Mouse (Mus musculus): ENCODE measurements around the gene Pfkm.

Gene Pfkm

DNA sequence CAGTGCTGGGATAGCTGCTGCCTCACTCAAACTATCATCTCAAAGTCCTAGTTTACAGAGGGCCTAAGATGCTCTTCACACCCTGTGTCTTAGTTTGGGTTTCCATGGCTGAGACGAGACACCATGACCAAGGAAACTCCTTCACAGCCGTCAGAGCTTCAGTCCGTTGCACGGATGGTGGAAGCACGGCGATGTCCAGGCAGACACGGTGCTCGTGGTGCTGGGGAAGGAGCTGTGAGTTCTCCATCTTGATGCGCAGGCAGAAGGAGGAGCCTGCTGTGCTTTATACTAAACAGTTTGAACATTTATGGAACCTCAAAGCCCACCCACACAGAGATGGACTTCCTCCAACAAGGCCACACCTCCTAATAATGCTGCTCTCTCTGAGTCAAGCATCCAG lies 44.5 kb downstream of the Pfkm start:
- no peak for DNase-seq (ENCODE audit: low read depth, low spot score)

DNA sequence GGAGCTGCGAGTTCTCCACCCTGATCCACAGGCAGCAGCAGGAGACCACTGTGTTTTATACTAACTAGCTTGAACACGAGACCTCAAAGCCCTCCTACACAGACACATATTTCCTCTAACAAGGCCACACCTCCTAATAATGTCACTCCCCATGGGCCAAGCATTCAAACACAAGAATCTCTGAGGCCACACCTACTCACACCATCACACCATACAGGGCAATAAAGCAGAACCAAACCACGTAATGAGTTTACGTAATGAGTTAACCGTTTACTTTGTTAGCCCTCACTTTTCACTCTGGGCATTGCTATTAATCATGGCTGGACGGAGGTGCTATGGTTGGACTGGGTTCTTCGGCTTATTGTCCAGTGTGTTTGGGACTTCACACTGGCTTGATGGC lies 47.4 kb downstream of the Pfkm start:
- DNase-seq (ENCODE audit: low read depth, low spot score) = no peak

DNA sequence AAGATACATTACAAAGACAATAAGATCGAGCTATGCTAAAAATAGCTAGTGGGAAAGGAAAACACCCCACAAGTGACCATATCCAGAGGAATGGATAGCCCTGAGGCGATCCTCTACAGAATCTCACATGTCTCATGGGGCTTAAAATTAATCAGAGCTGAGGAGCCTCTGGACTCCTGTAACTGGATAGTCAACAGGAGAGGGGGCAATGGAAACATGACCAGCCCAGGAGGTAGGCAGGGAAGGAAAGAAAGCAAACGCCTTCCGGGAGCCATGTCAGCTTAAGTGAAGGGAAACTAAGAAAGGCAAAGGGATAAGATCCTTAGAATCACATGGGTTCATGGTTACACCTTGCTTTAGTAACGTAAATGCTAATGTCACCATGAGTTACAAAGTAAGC lies 48.4 kb downstream of the Pfkm start:
- DNase-seq (ENCODE audit: low read depth, low spot score) = no peak

DNA sequence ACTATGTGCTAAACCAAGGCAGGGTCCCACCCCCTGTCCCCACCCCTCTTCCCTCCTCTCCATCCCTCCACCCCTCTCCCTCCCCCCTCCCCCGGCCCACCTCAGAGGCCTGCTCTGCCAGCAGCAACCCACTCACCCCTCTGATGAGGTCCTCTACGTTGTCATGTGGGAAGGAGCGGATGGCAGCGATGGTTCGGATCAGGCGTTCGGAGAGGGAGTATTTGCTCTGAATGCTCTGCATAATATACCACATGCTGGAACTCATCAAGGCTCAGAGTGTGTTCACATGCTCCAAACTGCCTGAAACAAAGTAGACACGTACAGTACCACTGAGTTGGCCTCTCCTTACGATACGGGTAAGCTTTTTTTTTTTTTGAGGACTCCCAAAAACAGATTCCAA lies 50.1 kb downstream of the Pfkm start:
- no peak for DNase-seq (ENCODE audit: low read depth, low spot score)

DNA sequence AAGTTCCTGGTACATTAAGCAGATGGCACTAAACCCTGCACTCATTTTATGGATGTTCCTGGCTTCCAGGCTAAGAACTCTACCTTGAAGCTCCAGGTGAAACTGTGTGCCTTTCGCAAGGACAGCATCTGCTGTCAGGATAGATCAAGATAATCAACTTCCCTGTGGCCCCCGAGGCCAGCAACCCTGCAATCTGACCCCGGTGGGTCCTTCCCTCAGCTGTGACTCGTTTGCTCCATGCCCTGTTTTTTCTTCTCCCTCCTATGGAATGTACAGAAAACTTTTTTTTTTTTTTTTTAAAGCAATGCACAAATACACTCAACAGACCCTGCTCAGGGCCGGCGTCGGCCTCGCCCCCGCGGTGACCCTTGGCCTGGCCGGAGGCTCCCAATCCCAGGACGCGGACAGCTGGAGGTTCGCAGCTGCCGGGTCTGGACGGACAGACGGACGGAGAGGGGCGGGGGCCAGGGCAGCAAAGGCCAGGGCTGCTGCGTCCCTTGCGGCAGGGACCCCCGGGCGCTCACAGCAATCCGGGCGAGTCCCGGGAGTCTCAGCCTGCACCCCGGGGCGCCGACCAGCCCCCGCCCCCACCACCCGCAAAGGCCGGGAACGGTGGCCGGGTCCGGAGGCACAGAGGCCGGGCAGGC lies 52.6 kb downstream of the Pfkm start:
- DNase-seq (ENCODE audit: low read depth, low spot score) = no peak

DNA sequence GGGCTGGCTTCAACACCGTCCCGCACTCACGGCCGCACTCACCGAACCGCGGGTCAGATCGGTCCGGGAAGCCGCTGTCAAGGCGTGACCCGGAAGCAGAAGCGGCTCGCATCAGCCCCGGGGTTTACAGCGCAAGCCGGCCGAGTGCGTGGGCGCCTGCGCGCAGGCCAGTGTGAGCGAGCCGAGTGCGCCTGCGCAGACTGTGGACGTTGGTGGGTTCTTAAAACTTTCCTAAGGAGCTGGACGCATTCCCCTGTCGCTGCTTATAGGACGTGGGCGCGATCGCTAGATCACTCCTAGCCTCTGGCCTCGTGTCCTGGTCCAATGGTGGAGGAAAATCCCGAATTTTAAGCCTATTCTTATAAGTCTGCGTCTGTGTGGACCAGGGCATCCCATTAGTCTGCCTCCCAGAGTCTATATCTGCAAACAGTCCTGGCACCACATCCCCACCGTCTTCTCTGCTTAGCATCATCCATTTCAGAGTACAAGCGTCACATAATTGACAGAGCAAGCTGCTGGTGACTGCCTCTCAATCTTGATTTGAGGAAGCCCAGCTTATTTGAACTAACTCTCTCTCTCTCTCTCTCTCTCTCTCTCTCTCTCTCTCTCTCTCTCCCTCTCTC lies 53.3 kb downstream of the Pfkm start:
- peak; percentile 97 for DNase-seq (ENCODE audit: low read depth, low spot score)

DNA sequence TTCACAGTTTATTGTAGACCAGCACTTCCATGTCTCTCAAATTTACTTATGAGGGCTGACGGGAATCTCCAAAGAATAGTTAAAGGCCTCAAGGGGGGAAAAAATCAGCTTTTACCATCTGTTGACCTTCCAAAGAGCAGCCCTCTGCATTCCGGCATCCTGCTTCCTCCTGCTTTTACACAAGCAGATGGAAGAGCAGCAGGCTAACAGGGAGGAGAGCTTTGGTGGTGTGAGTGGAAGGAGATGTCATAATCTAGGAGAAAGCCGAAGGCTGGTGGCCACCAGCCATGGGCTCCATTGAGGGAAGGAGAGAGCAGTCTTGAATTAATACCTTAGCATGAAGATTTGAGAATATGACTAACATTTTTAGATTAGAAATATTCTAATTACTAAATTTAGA lies 56.0 kb downstream of the Pfkm start:
- DNase-seq (ENCODE audit: low read depth, low spot score) = no peak

DNA sequence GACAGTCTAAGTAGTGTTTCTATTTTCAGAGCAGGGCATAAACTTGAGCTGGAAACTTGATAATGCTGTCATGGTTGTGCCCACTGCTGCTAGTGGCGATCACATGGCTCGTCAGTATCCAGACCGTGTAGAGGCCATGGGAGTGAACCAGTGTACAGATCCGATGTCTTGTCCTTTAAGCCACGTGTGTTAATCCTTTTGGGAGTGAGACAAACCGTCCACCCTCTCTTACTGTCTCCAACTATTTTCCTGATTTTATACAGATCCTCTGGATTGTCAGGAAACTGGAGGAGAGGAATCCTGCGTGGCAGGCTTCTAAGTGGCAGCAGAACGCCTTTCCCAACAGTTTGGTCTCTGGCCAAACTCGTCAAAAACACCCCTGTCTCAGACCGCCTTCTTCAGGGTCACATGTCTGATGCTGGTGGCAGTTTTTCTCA lies 56.8 kb downstream of the Pfkm start:
- DNase-seq (ENCODE audit: low read depth, low spot score) = no peak

DNA sequence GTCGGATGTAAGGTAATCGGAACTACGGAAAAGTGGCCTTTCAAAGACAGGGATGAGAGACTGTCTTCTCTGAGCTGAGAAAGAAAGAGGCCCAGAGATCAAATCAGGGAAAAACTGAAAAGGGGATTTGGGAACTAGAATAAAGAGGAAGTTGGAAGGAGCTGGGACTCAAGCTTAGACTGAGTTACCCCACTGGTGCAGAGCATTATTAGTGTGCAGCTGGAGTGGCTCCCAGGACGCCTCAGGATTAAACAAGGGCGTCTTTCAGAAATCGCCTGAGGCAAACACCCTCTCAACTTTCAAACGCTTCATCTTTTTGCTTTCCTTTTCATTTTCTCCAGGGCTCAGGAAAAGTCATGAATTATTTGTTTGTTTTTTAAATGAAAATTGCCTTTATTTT lies 60.5 kb downstream of the Pfkm start:
- DNase-seq (ENCODE audit: low read depth, low spot score) = no peak

DNA sequence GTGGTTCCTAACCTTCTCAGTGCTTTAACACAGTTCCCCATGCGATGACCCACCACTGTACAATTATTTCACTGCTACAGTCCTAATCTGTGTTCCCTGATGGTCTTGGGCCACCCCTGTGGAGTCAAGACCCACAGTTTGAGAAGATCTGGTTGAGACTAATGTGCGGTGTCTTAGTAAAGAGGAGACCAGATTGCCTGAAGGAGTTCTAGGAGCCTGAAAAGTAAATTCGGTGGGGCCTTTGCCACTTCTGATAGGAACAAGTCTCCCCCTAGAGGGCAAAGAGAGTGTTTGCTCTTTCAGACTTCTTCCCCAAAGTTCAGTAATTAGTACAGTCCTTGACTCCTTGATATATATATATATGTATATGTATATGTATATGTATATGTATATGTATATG lies 61.2 kb downstream of the Pfkm start:
- DNase-seq (ENCODE audit: low read depth, low spot score) = peak; percentile 78

DNA sequence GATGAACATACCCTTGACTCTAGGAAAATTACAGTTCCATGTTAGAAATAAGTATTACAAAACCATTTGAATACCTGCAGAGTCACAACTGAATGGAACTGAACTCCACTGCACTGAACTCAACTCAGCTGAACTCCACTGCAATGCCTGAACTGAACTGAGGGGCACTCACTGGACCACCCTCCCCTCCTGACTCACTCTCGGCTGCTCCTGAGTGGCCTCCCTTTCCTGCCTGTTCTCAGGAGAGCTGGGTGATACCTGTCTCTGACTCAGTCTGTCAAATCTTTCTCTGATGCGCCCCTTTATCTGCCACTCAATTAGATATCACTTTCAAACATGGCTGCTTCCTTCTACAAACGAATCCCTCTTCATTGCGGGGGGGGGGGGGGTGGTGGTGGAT lies 61.8 kb downstream of the Pfkm start:
- no peak for DNase-seq (ENCODE audit: low read depth, low spot score)

DNA sequence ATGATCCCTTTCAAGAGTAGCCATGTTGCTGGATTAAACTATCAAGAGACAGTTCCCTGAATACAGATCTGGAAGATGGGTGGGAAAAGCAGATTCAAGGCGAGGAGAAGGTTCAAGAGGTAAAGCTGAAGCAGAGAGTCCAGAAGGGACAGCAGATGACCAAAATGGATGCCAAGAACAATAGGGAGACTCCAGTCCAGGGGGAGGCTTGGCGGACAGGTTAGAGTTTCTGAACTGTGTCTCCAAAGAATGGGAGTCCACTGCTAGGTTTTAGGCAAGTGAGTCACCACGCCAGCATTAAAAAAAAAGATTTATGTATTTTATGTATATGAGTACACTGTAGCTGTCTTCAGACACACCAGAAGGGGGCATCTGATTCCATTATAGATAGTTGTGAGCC lies 62.2 kb downstream of the Pfkm start:
- DNase-seq (ENCODE audit: low read depth, low spot score) = no peak

DNA sequence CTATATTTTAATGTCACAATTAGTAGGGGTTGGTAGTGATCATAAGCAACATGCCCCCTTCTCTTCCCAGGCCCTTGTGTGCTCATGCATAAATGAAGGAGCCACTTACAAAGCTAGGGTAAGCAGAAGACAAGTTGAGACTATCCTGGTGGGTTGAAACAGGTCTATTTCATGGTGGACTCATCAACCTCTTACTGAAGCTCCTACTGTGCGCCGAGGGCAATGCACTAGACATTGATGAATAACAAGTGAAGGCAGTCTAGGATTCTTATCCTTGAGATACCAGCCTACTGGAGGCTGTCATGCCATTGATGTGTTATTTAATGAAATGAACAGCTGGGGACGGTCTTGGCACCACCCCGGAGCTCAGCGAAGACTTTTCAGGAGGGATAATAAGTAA lies 62.9 kb downstream of the Pfkm start:
- peak; percentile 47 for DNase-seq (ENCODE audit: low read depth, low spot score)

DNA sequence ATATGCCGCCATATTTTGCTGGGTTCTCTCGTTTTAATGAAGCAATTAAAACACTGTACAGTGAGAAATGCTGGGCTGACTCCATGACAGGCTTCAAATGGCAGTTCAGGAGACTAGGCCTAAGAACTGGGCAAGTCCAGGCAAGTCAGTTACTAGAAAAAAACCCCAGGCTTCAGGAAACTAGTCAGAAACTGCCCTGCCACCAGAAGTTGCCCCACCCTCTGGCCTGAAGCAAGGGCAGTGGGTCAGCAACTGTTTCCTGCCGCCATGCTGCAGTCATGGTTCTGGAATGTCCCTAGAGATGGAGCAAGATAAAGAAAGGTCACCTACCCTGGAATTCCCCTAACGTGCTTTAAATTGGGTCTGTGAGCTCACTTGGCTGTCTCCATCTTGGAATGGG lies 63.6 kb downstream of the Pfkm start:
- DNase-seq (ENCODE audit: low read depth, low spot score) = peak; percentile 86

DNA sequence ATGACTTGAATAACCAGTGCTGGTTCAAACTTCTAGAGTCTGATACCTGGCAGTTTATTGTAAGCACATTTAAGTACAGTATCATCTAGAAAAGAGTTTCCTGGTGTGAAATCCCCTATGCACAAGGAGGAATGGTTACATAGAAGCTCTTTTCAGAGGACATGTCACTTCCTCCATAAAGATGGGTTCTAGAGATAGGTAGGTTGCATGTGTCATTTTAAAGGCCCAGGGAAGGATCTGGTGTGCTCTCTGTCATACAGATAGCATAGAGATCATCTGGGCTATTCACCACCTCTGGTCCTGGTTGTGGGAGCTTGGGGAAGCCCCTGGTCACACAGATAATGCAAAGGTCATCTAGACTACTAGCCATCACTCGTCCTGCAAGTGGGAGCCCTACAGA lies 64.9 kb downstream of the Pfkm start:
- DNase-seq (ENCODE audit: low read depth, low spot score) = no peak

DNA sequence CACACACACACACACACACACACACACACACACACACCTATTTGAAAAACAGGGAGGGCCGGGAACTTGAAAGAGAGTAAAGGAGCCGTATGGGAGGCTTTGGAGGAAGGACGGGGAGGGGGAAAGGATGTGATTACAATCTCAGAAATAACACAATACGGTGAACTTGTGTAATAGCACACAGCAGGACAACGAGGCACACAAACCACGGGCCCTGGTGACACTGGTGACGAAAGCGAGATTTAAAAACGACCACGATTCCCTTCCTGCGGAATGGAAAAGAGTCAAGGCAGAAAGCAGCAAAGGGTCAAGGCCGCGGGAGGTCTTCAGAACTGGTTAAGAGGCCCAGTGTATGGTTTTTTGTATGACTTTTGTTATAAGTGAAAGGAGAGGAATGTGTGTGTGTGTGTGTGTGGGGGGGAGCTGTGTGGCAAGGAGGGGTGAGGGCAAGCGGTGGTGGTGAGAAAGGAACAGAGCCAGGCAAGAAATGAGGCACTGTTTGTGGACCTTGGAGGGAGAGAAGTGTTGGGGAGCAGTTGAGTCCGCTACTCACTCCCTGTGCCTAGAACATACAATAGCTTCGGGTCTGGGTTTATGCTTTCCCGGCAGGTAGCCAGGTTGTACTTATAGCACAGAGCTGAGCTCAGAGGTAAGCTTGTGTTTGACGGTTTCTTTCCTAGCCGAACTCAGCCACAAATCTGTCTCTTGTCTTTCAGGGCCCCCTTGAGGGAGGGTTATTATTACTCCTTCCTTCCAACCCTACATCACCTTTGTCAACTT lies 68.8 kb downstream of the Pfkm start:
- peak; percentile 24 for DNase-seq (ENCODE audit: low read depth, low spot score)

DNA sequence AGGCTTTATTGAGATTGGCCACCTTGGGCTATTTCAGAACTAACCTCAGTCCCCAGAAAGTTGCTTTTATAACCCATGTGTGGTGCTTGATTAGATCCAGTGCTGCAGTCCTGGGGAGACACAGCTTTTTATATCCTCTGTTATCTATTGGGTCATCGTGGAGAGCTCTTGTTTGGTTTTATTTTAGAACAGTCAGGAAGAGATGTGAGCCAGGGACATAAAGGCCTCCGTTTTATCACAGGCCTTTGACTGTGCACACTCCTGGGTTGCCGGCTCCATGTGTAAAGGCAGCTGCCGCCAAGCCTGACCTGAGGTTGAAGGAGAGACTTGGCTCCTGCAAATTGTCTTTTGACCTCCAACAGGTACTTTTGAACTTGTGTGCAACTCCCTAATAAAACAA lies 70.2 kb downstream of the Pfkm start:
- DNase-seq (ENCODE audit: low read depth, low spot score) = no peak

DNA sequence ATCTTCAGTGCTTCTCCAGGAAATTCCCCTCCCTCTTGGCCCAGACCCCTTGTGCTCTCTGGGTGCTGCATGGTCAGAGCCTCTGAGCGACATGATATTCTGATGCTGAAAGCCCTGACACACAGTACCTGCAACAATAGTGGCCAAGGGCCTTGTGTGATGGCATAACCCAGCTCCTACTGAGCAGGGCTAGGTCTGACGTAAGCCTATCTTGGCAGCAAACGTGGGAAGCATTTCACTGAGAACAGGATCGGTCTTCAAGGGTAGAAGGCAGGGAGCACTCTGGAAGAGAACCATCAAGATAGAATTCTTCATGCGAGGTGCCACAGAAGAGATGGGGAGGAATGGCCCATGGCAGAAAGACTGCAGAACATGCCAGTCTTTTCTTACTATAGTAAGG lies 73.1 kb downstream of the Pfkm start, which contains the start of gene Asb8:
Asb8 (minus strand) TSS at position 101 of the 400 bp plus-strand sequence.
- no peak for DNase-seq (ENCODE audit: low read depth, low spot score)

DNA sequence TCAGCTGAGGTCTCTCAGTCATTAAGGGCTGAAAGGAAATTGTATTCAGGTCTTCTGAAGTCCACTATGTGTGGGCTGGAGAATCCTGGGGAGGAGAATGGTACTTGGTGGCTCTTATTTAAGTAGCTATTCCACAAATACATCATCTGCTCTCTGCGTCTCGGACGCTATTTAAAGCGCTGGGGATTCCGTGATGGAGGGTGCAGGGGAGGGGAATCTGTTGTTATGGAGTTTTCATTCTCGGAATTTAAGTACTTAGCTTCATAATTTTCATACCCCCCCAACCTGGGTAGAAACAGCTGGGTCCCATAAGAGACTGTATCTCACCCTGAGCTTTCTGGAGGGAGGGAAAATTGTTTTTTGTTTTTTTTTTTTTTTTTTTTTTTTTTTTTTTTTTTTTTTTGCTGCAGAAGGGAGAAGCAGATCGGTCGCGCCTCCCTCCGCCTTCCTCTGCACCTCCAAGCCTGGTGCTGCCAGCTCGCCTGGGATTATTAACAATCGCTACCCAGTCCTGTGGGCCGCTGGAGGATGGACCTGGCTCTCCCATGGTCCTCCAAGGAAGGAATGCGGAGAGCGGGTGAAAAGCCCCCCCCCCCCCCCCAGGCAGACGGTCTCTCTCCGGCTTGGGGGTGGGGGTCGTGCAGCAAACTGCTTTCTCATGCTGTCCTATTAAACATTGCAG lies 74.7 kb downstream of the Pfkm start, which contains the start of gene Ccdc184:
Ccdc184 (plus strand) TSS at position 196 of the 682 bp plus-strand sequence.
- DNase-seq (ENCODE audit: low read depth, low spot score) = no peak

DNA sequence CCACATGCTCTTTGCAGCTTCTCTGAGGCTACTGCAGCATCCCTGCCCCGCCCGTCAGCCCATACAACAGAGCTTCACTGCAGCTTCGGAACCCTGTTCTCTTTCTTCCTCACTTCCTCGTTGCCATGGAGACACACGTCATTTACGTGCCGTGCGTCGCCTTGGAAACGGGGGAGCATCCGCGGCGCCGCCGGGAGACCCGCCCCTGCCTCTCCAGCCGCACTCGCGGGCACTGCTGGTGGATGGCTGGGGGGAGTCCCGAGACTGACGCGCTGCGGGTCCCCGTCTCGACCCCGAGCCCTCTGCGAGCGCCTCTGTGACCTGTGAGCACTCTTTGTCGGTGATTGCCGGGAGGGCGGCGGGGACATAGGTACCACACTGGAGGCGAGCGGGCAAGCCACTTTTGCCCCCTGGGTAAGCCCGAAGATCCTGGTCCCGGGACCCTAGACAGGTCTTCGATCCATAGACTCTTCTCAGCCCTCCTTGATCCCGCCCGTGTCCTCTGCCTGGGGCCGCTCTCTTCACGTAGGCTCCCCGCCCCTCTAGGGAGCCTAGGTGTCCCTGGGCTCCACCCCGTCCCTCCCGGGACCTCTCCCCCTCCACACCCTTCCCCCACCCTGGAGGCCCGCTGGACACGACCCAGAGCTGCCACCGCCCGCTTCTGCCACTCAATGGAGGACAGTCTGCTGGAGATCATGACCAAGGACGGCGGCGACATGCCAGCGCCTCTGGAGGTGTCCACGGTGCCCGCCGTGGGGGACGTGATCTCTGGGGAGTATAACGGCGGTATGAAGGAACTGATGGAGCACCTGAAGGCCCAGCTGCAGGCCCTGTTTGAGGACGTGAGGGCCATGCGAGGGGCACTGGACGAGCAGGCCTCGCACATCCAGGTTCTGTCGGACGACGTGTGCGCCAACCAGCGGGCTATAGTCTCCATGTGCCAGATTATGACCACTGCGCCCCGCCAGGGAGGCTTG lies 75.5 kb downstream of the Pfkm start:
- DNase-seq (ENCODE audit: low read depth, low spot score) = peak; percentile 96

DNA sequence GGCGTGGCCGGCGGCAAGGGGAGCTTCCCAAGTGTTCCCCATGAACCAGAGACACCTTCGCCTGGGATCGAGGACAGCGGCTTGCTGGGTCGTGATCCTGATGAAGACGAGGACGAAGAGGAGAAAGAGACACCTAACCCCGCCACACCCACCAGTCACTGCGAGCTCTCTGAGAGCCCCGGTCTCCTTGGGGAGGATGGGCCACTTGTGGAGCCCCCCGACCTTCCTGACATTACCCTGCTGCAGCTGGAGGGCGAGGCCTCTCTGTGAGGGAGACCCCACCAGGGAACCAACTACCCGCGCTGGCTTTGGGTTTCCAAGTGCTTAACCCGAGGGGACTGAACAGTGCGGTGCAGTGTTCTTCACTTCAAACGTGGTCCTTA lies 76.2 kb downstream of the Pfkm start:
- peak; percentile 12 for DNase-seq (ENCODE audit: low read depth, low spot score)

All from ZHBTc4 (cell line).